Mouse (Mus musculus) gastrocnemius, postnatal 36 days (tissue): ENCODE measurements around the gene Rcan1. TPM values are rescaled to one million over a fixed set of nuclear protein-coding genes. Genes with fewer than 3 reads are reported as not detected.
"Not testable (repeated sequence)": the region's sequence is repeated elsewhere in the genome, so short reads cannot be mapped to it uniquely, and the experiment has no call there.

Source experiments
- DNase-seq, 2 experiments: peaks; one replicate each; pipeline ENCODE4 v3.0.0; 2022
- intact Hi-C: fragments of 180-260 bp; cut with DNase I; formaldehyde crosslinking; loops from one replicate; pipeline ENCODE4 v1.15.1; 2025
- long read RNA-seq, 2 experiments: library from polyadenylated mRNA; stranded (forward); transcript quantifications; one replicate each; pipeline ENCODE4 v2.0.0; 2021
- total RNA-seq, 2 experiments: library from RNA; stranded (reverse); gene quantifications; 2 replicates each; pipeline ENCODE4 v1.2.3; 2021

Rcan1 gene
- total RNA-seq = 10 to 100 TPM; 62.2 to 75.7 TPM
- long read RNA-seq, experiment 1, transcript Rcan1-201 (4 exons, 2,190 nt) = major isoform, 104 of 162 reads
- long read RNA-seq, experiment 1, transcript Rcan1-202 (4 exons, 2,324 nt) = minor isoform, 32 of 162 reads
- long read RNA-seq, experiment 1, partial matches to known transcripts = 1 of 162 reads
- long read RNA-seq, experiment 1, other reads (novel, unspliced or antisense) = 25 of 162 reads
- long read RNA-seq, experiment 2, transcript Rcan1-201 (4 exons, 2,190 nt) = major isoform, 98 of 162 reads
- long read RNA-seq, experiment 2, transcript Rcan1-202 (4 exons, 2,324 nt) = minor isoform, 36 of 162 reads
- long read RNA-seq, experiment 2, partial matches to known transcripts = 4 of 162 reads
- long read RNA-seq, experiment 2, other reads (novel, unspliced or antisense) = 24 of 162 reads

GRCm38 (mm10) chr16:92470706-92471105, at the start of gene Rcan1:
TSS of gene Rcan1 (minus strand) at chr16:92470867.
- intact Hi-C loops = no loop called here
- DNase-seq = no peak

DNA sequence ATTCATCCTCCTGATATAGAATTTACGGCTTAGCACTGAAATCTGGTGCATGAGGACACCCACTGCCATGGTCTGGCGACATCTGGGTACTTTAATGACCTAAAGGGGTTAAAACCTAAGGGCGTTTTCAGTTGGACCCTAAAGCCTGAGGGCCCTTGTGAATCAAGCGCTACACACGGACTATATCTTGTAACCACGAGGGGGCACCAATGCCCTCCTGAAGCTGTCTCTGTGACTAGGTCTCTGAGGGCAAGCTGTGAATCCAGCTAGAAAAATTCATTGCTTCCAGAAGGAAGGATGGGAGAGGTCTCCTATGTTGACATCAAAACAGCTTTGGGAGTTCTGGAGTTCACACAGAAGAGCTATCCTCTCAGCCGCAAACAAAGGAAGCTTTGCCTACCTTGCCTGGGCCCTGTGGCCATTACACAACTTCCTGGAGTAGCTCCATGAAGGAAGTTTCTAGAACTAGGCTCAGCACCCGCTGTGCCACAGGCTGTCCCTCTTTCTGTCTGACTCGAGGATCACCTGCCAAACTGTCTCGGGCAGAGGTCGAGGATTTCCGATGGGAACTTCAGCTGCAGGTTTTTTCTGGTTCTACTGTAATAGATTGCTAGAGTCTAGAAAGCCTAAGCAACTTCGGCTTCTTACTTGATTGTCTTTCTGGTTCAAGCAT, 49.3 kb upstream of the Rcan1 start:
- intact Hi-C loops = loop anchor here (5.0 kb wide), 2 partner anchors 932 to 1022 kb away; no protein-coding TSS in a partner anchor
- DNase-seq = no peak

DNA sequence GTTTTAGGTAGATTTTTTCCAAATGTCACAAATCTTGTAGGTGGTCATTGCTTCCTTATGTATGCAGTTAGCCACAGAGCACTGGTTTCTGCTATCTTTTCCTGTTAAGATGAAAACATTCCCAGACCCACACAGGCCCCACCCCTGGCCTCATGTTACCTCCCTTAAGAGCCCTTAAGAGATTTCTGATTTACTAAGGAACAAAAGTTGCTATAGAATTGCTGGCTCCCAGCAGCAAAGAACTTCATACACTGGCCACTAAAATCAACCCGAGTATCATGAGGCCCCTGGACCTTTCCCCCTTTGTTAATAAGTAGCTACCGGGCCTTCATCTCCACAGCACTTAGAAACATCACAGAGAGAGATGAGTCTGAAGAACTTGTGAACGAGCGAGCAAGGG, 48.1 kb upstream of the Rcan1 start:
- no peak for DNase-seq
- intact Hi-C loops = loop anchor here (5.0 kb wide), 1 partner anchor 1024 kb away; no protein-coding TSS in a partner anchor

DNA sequence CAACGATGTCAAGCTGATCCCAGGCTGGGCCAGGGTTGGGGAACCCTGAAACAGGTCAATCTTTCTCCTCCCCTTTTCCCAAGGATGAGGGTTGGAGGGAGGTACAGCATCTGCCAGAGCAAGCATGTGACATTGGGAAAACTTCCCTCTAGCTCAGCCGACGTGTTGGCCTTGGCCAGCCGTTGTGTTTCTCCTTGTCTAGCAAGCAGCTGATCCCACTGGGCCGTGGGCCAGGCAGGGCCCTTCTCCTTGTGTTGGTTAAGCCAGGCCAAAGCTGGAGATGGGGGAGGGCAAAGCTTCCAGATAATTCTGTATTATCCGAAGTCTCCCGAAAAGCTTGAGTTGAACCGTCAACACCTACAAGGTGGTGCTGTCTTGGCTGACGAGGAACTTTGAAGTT, 45.5 kb upstream of the Rcan1 start:
- no peak for DNase-seq
- intact Hi-C loops = loop anchor here (5.0 kb wide), 1 partner anchor 1026 kb away; no protein-coding TSS in a partner anchor

DNA sequence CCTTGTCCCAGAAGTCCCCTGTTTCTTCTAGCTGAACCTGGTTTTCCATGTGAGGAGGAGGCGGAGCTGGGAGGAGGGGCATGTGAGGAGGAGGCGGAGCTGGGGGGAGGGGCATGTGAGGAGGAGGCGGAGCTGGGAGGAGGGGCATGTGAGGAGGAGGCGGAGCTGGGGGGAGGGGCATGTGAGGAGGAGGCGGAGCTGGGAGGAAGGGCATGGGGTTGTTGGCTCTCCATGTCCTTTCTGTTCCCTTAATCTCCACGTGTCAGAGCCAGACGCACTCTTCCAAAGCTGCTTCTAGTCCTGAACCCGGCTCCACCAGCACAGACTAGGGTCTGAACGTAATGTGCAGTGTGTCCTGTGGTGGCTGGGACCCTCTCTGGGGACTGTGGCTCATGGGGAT, 44.2 kb upstream of the Rcan1 start:
- DNase-seq = not testable (repeated sequence)
- intact Hi-C loops = loop anchor here (5.0 kb wide), 1 partner anchor 1027 kb away; no protein-coding TSS in a partner anchor

- intact Hi-C loops = no loop called here
- no peak for DNase-seq
These were observed 41.2 kb upstream of the Rcan1 start for GRCm38 (mm10) chr16:92511773-92512391.

DNA sequence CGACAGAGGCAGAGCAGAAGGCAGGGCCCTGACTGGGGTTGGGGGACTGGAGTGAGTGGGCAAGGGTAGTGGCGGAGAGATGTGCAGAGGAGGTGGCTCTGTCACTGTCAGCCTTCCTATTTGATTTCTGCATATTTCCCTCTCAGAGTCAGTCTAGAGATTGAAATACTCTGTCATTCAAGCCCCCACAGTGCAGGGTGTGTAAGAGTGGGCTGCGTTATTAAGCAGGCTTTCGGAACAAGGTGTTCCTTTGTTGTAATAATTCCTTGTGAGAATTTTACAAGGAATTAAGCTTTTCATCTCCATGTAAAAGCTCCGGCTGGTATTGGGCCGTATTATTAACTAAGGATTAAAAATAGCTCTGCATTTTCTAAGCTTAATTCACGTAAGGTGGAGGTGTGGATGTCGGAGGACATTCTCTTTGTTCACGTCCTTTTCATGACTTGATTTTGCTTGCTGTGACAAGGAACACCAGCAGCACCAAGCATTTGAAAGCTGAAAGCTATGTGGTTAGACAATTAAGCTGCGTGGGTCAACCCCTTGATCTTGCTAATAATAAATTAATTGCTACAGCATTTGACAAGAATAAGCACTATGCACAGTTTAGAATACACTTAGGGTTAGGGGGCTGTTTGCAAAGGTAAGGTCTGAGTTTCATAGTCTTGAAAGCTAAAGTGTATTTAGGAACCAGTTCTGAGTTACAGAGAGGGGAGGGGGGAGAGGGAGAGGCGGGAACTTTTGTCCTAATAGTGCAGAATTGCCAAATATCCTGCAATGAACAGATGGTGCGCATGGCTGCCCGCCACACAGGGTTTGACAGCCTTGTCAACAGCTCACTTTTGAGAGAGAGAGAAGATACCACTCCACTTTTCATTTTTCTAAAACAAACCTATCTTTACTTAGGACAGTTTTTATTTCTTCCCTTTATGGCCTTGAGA, 40.4 kb upstream of the Rcan1 start:
- no peak for DNase-seq
- intact Hi-C loops = no loop called here

DNA sequence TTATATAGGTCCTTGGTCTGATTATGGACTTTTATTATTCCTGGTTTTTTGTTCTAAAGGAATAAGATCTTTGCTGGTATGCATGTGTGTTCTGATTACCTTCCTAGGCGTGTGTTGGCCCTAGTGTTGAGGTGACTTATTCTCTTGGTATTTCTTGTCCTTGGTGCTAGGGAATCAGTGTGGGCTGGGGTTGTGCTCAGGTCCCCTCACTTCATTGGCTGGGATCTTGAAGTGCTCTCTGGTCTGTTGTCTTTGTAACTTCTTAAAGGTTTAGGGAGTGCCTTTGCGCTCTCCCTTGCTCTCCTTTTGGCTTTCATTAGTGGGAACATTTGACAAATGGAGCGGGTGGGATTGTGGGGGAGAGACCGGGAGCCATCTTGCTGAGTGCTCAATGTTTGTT, 36.9 kb upstream of the Rcan1 start:
- intact Hi-C loops = no loop called here
- DNase-seq = no peak

- intact Hi-C loops = no loop called here
- DNase-seq = no peak
These were observed 32.4 kb upstream of the Rcan1 start for GRCm38 (mm10) chr16:92503105-92503504.

DNA sequence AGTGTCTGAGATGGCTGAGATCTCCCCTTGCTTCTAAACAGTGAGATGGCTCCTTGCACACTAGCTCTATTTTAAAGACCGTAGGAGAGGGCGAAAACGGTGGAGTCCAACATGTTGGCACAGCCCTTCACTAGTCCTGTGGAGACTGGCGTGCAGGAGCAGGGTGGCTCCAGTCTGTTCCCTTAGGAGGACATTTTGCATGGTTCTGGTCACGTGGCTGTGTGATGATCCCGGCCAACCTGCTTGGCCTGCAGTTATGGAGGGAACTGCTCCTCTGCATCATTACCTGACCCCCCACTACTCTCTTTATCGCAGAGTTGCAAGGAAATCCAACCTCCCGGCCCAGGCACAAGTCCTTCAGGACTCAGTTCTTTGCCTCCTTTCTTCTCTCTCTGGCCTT, 29.9 kb upstream of the Rcan1 start:
- DNase-seq = no peak
- intact Hi-C loops = no loop called here

- DNase-seq = no peak
- intact Hi-C loops = no loop called here
These were observed 28.7 kb upstream of the Rcan1 start for GRCm38 (mm10) chr16:92499324-92499723.

DNA sequence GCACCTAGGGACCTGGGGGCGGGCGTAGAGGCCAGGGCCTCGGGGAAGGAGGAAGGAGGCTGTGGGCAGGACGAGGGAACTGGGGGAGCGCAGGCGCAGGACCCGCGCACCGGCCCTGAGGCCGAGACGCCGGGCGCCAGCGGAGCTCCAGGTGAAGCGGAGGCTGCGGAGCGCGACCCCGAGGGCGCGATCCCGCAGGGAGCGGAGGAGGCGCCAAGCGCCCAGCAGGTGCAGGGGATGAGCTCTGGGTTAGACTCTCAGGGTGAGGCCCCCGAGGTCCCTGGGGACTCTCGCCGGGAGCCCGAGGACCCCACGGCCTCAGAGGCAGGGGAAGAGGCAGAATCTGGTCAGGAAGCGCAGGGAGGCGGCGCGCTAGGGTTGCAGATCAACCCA, 27.9 kb upstream of the Rcan1 start:
- DNase-seq = no peak

GRCm38 (mm10) chr16:92497851-92498588, 27.4 kb upstream of the Rcan1 start:
- intact Hi-C loops = no loop called here

More for the DNA sequence above, 27.9 kb upstream of the Rcan1 start:
- intact Hi-C loops = no loop called here

DNA sequence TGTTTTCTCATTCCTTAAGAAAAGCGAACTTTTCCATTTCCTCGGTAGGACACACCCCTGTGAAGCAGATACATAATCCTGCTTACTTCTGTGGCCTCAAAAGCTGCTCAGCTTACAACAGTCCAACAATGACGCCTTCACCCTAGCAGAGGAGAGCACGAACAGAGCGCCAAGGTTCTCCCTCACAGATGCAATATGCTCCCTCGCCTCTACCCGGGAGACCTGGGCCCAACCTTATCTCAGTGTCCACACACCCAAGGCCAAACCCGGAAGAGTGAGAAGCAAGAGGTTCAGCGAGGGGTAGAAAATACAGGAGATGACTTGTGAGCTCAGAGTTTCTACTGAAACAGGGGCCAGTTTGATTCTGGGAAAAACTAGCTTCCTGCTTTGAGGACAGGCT, 18.7 kb upstream of the Rcan1 start:
- DNase-seq = no peak
- intact Hi-C loops = no loop called here

More at GRCm38 (mm10) chr16:92497851-92498588, 27.4 kb upstream of the Rcan1 start:
- DNase-seq = no peak

DNA sequence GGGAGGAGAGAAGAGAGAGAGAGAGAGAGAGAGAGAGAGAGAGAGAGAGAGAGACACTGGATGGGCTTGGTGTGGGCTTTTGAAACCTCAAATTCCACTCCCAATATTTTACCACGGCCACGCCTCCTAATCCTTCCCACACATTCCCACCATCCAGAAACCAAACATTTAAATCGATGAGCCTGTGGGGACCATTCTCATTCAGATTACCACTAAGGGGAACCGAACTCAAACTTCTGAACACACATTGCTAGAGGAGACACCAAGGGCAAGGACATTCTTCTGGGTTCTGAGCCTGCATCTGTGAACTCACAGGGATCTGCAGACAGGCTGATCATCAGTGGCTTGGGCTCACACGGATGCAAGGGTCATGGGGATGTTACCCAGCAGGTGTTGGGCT, 17.8 kb upstream of the Rcan1 start:
- intact Hi-C loops = no loop called here
- DNase-seq = no peak

- DNase-seq = no peak
- intact Hi-C loops = no loop called here
These were observed 16.8 kb upstream of the Rcan1 start for GRCm38 (mm10) chr16:92487489-92487888.

GRCm38 (mm10) chr16:92487086-92487485, 16.4 kb upstream of the Rcan1 start:
- DNase-seq = no peak
- intact Hi-C loops = no loop called here

DNA sequence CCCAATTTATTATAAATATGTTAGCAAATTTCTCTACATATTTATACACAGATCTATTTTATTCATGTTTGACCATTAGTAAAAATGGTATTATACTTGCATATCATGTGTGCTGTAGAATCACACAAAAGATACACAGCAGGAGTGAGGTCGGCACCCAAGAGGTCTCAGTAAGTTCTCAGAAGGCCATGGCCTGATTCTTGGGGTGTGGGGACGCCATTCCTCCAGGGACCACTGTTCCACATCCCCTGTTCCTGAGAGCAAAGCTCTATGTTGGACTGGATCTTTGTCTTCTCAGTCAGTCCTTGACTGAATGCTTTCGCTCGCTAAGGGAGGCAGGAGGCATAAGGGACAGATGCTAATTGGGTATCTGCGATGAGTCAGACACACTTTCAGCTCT, 14.8 kb upstream of the Rcan1 start, which contains the start of gene Clic6:
Gene Clic6, plus strand, starts transcription at position 301 of the 400 bp plus-strand sequence.
- DNase-seq = no peak
- intact Hi-C loops = no loop called here

GRCm38 (mm10) chr16:92478561-92479150, 8.0 kb upstream of the Rcan1 start:
- DNase-seq = peak in 1 of 2 experiments; percentile 49
- intact Hi-C loops = loop anchor here (5.0 kb wide), 1 partner anchor 136 kb away; no protein-coding TSS in a partner anchor
